Mouse (Mus musculus) limb, embryonic 10.5 days (tissue): Measurements from ENCODE around the gene Abcf3. TPM values are rescaled to one million over a fixed set of nuclear protein-coding genes. Genes with fewer than 3 reads are reported as not detected.

Source experiments
- DNase-seq: peaks from one replicate; pipeline ENCODE4 v3.0.0-alpha.2; 2017; ENCODE audit warnings: low spot score
- H3K27ac ChIP-seq: fragments of 300-500 bp; sonication (generic); 2 replicates; pipeline ENCODE4 v1.5.1; 2016; ENCODE audit warnings: mild to moderate bottlenecking
- H3K27me3 ChIP-seq: fragments of 300-500 bp; sonication (generic); 2 replicates; pipeline ENCODE4 v1.6.1; 2016; ENCODE audit warnings: low read depth, mild to moderate bottlenecking; ENCODE audit not compliant: poor library complexity, severe bottlenecking
- H3K36me3 ChIP-seq: fragments of 300-500 bp; sonication (generic); 2 replicates; pipeline ENCODE4 v1.6.1; 2016; ENCODE audit warnings: mild to moderate bottlenecking, moderate library complexity
- H3K4me1 ChIP-seq: fragments of 300-500 bp; sonication (generic); 2 replicates; pipeline ENCODE4 v1.6.1; 2016
- H3K4me3 ChIP-seq: fragments of 300-500 bp; sonication (generic); 2 replicates; pipeline ENCODE4 v1.5.1; 2016; ENCODE audit warnings: mild to moderate bottlenecking, moderate library complexity
- H3K9me3 ChIP-seq: fragments of 300-500 bp; sonication (generic); replicated peaks from 2 replicates; pipeline ENCODE4 v1.6.1; 2016; ENCODE audit warnings: mild to moderate bottlenecking
- WGBS: fragments of 180-500 bp; shearing (Covaris S2); methylation state at CpG from one replicate; pipeline ENCODE4 v1.1.7; 2016; 5-methylcytosine and 5-hydroxymethylcytosine counted together
- polyA plus RNA-seq: library from polyadenylated mRNA; unstranded; fragments of >200 nt; fragmentation: Nextera tagmentation; extraction: Ambion mirVana; gene quantifications from 2 replicates; pipeline ENCODE4 v1.2.1, GENCODE M21; 2016

Abcf3 gene
- polyA plus RNA-seq, 1 experiment from 2014 or later, result 61.9 TPM

GRCm38 (mm10) chr16:20530941-20531340, 17.4 kb upstream of the Abcf3 start:
- peaks cover under 1% of the 10 kb centered on the region; the same call in 1 of the 2 replicates for H3K4me1 ChIP-seq
- no peak for DNase-seq
- no peaks in the 10 kb centered on the region for H3K27me3 ChIP-seq
- no peaks in the 10 kb centered on the region for H3K9me3 ChIP-seq
- H3K4me3 ChIP-seq, result no peak overlapping the region
- peaks cover 82% of the 10 kb centered on the region for H3K36me3 ChIP-seq
- no peak overlapping the region for H3K27ac ChIP-seq
- 96% methylated on average over 20 of the region's 20 CpGs for WGBS

DNA sequence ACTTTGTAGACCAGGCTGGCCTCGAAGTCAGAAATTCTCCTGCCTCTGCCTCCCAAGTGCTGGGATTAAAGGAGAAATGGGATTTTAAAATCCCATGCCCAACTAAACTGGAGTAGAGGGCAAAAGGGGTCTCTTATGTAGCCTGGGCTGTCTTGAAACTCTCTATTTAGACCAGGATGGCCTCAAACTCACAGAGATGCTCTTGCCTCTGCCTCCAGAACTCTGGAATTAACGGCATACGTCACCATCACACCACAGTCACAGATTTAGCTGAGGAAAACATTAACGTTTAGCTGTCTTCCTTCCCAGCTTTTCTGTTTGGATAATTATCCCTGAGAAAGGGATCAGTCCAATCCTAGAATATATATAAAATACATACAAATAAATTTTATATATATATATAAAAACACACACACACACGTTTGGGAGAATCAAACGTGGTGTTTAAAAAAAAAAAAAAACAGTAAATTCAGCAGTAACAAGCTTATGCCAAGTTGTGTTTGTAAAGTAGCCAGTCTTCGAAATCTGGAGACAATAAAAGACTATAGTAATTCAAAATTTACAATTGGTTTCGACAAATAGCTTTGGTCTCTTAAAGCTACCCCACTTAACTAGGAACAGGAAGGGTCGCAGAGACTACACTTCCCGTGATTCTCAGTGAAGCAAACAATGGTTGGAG, 13.6 kb upstream of the Abcf3 start:
- Histone ChIP-seq H3K4me3 (peak overlapping the region; percentile 72), H3K36me3 (peaks cover 67% of the 10 kb centered on the region), H3K27ac (no peak overlapping the region), H3K9me3 (no peaks in the 10 kb centered on the region), H3K27me3 (no peaks in the 10 kb centered on the region), H3K4me1 (peaks cover 26% of the 10 kb centered on the region)
- DNase-seq, result no peak
- WGBS, result 49% methylated on average over 10 of the region's 10 CpGs

DNA sequence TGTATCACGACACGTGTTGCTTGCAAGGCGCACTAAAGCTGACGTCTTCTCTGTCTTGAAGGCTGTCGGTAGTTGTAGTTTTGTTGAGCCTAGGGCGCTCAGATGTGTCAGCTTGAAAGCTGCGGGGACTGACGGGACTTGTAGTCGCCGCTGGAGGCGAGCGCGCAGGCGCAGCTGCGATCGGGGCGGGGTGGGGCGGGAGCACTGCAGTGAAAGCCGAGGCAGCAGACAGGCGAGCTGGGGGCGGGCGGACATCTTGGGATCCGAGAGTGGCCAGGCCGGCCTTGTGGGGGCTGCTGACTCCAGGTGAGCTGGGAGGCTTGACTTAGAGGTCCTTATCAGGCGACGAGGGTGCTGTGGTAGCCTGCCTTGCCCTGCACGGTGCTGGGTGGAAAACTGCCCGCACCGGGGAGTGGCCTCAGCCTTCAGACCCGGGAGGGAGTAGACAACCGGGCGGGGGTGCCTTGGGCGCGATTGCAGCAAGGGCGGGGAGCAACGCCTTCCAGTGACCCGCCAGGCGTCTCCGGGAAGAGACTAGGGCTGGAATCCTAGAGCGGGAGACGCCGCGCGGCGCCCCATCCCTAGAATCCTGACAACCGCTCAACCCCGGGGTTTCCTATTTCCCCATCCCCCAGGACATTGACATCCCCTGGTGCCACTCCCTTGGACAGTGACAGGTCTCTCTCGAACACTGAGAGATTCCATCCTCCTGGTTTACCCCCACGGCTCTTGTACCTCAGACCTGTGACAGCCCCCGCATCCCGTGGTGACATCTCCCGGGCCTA, 12.9 kb upstream of the Abcf3 start, which contains the start of gene Ap2m1:
Ap2m1 (plus strand) TSS at position 183 of the 785 bp plus-strand sequence.
- peaks cover 67% of the 10 kb centered on the region for H3K36me3 ChIP-seq
- no peaks in the 10 kb centered on the region for H3K9me3 ChIP-seq
- H3K27me3 ChIP-seq, result no peaks in the 10 kb centered on the region
- H3K27ac ChIP-seq, result peak within 1 kb of the TSS; percentile 90
- peak within 1 kb of the TSS; percentile 72 for H3K4me3 ChIP-seq
- peak; percentile 95 for DNase-seq
- H3K4me1 ChIP-seq, result peaks cover 26% of the 10 kb centered on the region
- under 1% methylated on average over 52 of the region's 52 CpGs for WGBS

DNA sequence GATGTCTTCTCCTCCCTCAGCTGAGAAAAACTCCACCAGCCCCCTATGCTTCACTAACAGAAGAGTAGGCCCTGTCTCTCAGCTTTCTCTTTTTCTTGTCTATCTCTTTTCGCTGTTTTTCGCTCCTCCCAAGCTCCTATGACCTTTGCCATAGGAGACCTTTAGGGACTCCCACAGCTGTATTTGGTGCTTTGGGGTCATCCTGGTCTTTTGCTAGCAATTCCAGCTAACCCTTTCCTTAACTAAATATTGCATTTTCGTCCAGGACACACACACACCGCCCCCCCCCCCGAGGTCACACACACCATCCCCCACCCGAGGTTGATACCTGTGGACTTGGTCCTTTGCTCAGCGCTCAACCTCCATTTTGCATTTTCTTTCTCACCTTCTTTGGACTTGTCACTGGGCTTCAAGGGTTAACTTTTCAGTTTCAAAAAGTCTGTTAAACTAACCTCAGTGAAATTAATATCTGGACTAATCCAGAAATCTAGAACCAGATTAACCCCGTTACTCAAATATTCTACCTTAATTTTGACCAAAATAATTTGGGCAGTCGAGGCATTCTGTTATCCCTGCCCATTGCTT, 12.2 kb upstream of the Abcf3 start:
- DNase-seq, result no peak
- Histone ChIP-seq H3K4me3 (peak overlapping the region; percentile 72), H3K4me1 (peaks cover 26% of the 10 kb centered on the region), H3K27me3 (no peaks in the 10 kb centered on the region), H3K36me3 (peaks cover 67% of the 10 kb centered on the region), H3K27ac (peak overlapping the region; percentile 90), H3K9me3 (no peaks in the 10 kb centered on the region)
- WGBS, result 39% methylated on average over 9 of the region's 9 CpGs

DNA sequence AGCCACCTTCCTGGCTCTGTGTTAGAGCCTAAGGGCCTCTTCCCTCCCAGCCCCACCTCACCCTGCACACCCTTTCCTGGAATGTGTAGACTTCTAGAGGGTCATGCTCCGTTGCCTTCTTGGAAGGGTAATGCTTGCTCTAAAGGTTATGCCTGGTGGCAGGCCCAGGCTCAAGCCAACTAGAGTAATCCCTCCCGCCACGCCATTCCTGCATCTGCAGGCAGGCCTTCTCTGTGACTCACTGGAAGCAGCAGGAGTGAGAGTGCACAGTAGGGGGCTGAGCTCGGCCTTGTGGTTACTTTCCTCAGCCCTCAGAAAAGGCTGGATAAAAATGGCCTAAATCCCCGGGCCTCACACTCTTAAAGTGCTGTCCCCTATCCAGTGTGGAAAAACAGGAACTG, 11.3 kb upstream of the Abcf3 start:
- H3K4me3 ChIP-seq, result peak overlapping the region; percentile 72
- WGBS, result 53% methylated on average over 5 of the region's 5 CpGs
- H3K36me3 ChIP-seq, result peaks cover 67% of the 10 kb centered on the region
- H3K27ac ChIP-seq, result no peak overlapping the region
- DNase-seq, result no peak
- no peaks in the 10 kb centered on the region for H3K9me3 ChIP-seq
- H3K27me3 ChIP-seq, result no peaks in the 10 kb centered on the region
- peaks cover 26% of the 10 kb centered on the region for H3K4me1 ChIP-seq

DNA sequence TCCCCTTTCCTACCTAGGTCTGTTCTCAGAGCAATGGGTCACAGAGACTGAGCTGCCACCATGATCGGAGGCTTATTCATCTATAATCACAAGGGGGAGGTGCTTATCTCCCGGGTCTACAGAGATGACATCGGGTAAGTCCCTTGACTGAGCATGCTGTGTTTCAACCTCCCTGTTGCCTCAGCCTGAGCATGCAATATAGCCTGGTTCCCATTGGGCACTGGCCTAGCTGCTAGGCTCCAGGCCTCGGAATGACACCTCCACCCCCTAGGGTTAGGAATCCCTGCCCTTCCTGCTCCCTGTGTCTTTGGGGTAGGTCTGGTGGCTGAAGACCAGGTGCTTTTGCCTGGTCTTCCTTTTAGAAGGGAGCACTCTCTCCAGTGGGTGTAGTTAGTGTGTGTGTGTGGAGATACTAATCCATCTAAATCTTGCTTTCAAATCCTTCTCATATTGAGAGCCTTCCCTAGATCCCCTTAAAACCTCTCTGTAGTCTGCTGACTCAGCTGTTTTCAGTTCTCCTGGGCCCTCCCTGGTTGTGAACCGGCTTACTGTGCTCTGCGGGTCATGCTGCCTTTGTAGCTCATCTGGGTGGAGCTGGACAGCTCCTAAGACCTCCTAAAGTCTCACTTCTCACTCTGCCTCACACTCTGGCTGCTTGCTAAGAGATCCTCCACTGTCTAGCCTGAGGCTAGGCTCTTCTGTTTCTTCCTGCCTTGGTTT, 10.6 kb upstream of the Abcf3 start:
- Histone ChIP-seq H3K4me3 (no peak overlapping the region), H3K27ac (no peak overlapping the region), H3K36me3 (peaks cover 67% of the 10 kb centered on the region), H3K4me1 (peaks cover 26% of the 10 kb centered on the region), H3K27me3 (no peaks in the 10 kb centered on the region), H3K9me3 (no peaks in the 10 kb centered on the region)
- WGBS, result 56% methylated on average over 6 of the region's 6 CpGs
- DNase-seq, result no peak

GRCm38 (mm10) chr16:20539649-20540048, 8.7 kb upstream of the Abcf3 start:
- 81% methylated on average over 3 of the region's 3 CpGs for WGBS

GRCm38 (mm10) chr16:20540438-20540837, 7.9 kb upstream of the Abcf3 start:
- Histone ChIP-seq H3K36me3 (peaks cover 77% of the 10 kb centered on the region), H3K9me3 (no peaks in the 10 kb centered on the region), H3K4me3 (no peak overlapping the region), H3K27ac (no peak overlapping the region), H3K4me1 (peaks cover 26% of the 10 kb centered on the region), H3K27me3 (no peaks in the 10 kb centered on the region)
- no peak for DNase-seq
- 86% methylated on average over 4 of the region's 4 CpGs for WGBS

More at GRCm38 (mm10) chr16:20539649-20540048, 8.7 kb upstream of the Abcf3 start:
- no peak for DNase-seq
- no peak overlapping the region for H3K27ac ChIP-seq
- no peaks in the 10 kb centered on the region for H3K27me3 ChIP-seq
- H3K4me3 ChIP-seq, result no peak overlapping the region
- peaks cover 69% of the 10 kb centered on the region for H3K36me3 ChIP-seq
- H3K4me1 ChIP-seq, result peaks cover 26% of the 10 kb centered on the region
- no peaks in the 10 kb centered on the region for H3K9me3 ChIP-seq

DNA sequence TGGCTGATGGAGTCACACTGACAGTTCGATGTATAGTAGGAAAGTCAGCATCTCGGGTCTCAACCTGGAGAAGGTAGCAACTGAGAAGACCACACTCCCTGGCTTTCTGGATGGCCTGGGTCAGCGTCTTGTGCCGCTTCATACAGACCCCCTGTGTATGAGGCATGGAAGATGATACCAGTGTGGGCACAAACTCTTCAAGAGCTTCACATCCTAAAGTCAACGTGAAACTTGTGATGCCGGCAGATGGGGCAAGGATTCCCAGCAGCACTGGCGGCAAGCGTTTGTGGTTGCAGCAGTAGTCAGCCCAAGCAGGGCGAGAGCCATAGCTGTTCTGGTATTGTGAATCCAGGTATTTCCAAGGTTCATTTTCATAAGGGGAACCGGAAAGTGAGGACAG, 2.7 kb upstream of the Abcf3 start:
- 94% methylated on average over 10 of the region's 10 CpGs for WGBS
- Histone ChIP-seq H3K4me3 (no peak overlapping the region), H3K27me3 (no peaks in the 10 kb centered on the region), H3K27ac (no peak overlapping the region), H3K4me1 (peaks cover 19% of the 10 kb centered on the region), H3K9me3 (no peaks in the 10 kb centered on the region), H3K36me3 (peaks cover 65% of the 10 kb centered on the region)
- DNase-seq, result no peak

DNA sequence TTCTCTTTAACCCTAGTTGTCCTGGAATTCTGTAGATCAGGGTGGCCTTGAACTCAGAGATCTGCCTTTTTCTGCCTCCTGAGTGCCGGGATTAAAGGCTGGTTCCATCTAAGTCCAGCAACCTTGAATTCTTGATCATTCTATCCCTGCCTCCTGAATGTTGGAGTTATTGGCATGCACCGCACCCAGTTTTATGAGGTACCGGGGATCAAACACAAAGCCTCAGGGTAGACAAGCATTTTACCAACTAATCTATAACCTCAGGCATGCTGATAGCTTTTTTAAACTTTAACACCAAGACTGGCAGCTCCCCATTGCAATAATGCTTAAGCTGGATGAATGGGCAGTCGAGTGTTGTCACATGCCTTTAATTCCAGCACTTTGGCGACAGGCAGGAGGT, 954 bp upstream of the Abcf3 start:
- H3K9me3 ChIP-seq, result no peaks in the 10 kb centered on the region
- H3K4me3 ChIP-seq, result peak overlapping the region; percentile 81
- peaks cover 19% of the 10 kb centered on the region for H3K4me1 ChIP-seq
- H3K27me3 ChIP-seq, result no peaks in the 10 kb centered on the region
- peaks cover 64% of the 10 kb centered on the region for H3K36me3 ChIP-seq
- no peak for DNase-seq
- no peak overlapping the region; the same call in 1 of the 2 replicates for H3K27ac ChIP-seq
- 65% methylated on average over 5 of the region's 5 CpGs for WGBS

GRCm38 (mm10) chr16:20549161-20549560, 784 bp downstream of the Abcf3 start:
- no peak for DNase-seq
- WGBS, result 50% methylated on average over 9 of the region's 9 CpGs
- Histone ChIP-seq H3K9me3 (no peaks in the 10 kb centered on the region), H3K27ac (peak overlapping the region; percentile 76), H3K27me3 (no peaks in the 10 kb centered on the region), H3K4me3 (peak overlapping the region; percentile 81), H3K4me1 (peaks cover 19% of the 10 kb centered on the region), H3K36me3 (peaks cover 67% of the 10 kb centered on the region)

- no peaks in the 10 kb centered on the region for H3K9me3 ChIP-seq
- no peak for DNase-seq
- peaks cover 64% of the 10 kb centered on the region for H3K36me3 ChIP-seq
- no peaks in the 10 kb centered on the region for H3K27me3 ChIP-seq
- WGBS, result 94% methylated on average over 5 of the region's 5 CpGs
- no peak overlapping the region for H3K27ac ChIP-seq
- H3K4me3 ChIP-seq, result no peak overlapping the region
- H3K4me1 ChIP-seq, result peaks cover 19% of the 10 kb centered on the region
These were observed 3.3 kb downstream of the Abcf3 start for GRCm38 (mm10) chr16:20551691-20552090.
